ENCODE assay signal across 19 mouse cellular contexts in the genomic region with DNA sequence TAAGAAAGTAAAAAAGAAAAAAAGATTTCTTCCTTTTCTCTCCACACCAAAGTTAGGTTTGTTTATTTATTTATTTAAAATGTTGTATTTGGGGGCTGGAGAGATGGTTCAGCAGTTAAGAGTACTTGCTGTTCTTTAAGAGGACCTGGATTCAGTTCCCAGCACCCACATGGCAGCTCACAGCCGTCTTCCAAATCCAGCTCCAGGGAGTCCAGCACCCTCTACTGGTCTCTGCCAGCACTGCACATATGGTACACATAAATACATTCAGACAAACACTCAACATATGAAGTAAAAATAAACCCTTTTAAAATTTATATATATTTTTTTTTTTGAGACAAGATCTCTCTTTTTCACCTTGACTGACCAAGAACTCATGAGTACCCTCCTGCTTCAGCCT. TPM values are rescaled to one million over a fixed set of nuclear protein-coding genes. Genes with fewer than 3 reads are reported as not detected.
DNase-seq lines count a peak whose midpoint lies in the region; TF ChIP-seq lines count a peak whose summit lies in the region.
"Had no signal": no experiment of that assay in that cellular context is flagged by ENCODE, and none has a peak within 500 bp of the region (broad histone marks: within the 10 kb centered on the region; RNA-seq: fewer than 3 reads in every experiment).

No protein-coding gene starts in this region.

- peak; percentile 23; the same call in 1 of the 2 replicates for TF ChIP-seq CTCF in kidney, adult 2 months (conservative IDR thresholded peaks at IDR 0.05; ENCODE audit: insufficient read depth, insufficient read length, low read depth, low read length)
- TF ChIP-seq CTCF in testis, adult 2 months (IDR thresholded peaks at IDR 0.05; ENCODE audit: control insufficient read depth, insufficient read depth, insufficient replicate concordance, low read depth, low read length) = peak; percentile 43; the same call in 1 of the 2 replicates
- peak; percentile 35; the same call in 1 of the 2 replicates for TF ChIP-seq CTCF in small intestine, adult 2 months (IDR thresholded peaks at IDR 0.05; ENCODE audit: extremely low read depth, insufficient read length, insufficient replicate concordance, low read depth, low read length)

- WGBS in kidney, adult 2 months = 100% methylated on average over 1 of the region's 1 CpGs
- 93% methylated on average over 1 of the region's 1 CpGs for whole genome bisulfite sequencing in small intestine, adult 2 months

- no peak overlapping the region for H3K27ac ChIP-seq in kidney, adult 2 months (ENCODE audit: insufficient read depth, low read depth, low read length)
- H3K27ac ChIP-seq in testis, adult 2 months (ENCODE audit: control insufficient read depth, insufficient read depth, low read depth, low read length) = no peak overlapping the region
- H3K27ac ChIP-seq in small intestine, adult 2 months (ENCODE audit: insufficient read depth, low read depth, low read length) = no peak overlapping the region
- H3K27ac ChIP-seq: limb, embryonic 13.5 days; neural tube, embryonic 13.5 days had no signal

- H3K27me3 ChIP-seq in kidney, adult 2 months (replicated peaks; ENCODE audit: control insufficient read depth, insufficient read depth, low read length) = no peaks in the 10 kb centered on the region
- no peaks in the 10 kb centered on the region for H3K27me3 ChIP-seq in testis, adult 2 months (ENCODE audit: control insufficient read depth, insufficient read depth, low read length)
- H3K27me3 ChIP-seq in small intestine, adult 2 months (ENCODE audit: control insufficient read depth, insufficient read depth, low read length) = no peaks in the 10 kb centered on the region
- H3K27me3 ChIP-seq: limb, embryonic 13.5 days; megakaryocyte, embryonic 14.5 days; neural tube, embryonic 13.5 days had no signal

- no peak for DNase-seq in kidney, adult 2 months
- DNase-seq in kidney, adult 11 months = no peak
- no peak for DNase-seq in testis, postnatal 10 days (ENCODE audit: low spot score)
- peak; percentile 38 for DNase-seq in NIH3T3 (ENCODE audit: low read depth)
- DNase-seq in left cerebral cortex, adult 18-20 months (ENCODE audit: low spot score in 2 of 2) = no peak
- DNase-seq in adrenal gland, adult (ENCODE audit: inconsistent age in 2 of 2, low spot score in 1 of 2) = no peak
- DNase-seq: adrenal gland, postnatal 36 days; cerebellum, postnatal 36 days; forebrain, postnatal 0 days; kidney, postnatal 25 days; layer of hippocampus, postnatal 36 days; lung, adult 2 months; right cerebral cortex, postnatal 25 days; thymus, postnatal 14 days had no signal

- TF ChIP-seq POLR2A in kidney, adult 2 months (IDR thresholded peaks at IDR 0.05; ENCODE audit: low read depth, low read length) = no peak
- TF ChIP-seq POLR2A in testis, adult 2 months (IDR thresholded peaks at IDR 0.05; ENCODE audit: control insufficient read depth, low read depth, low read length) = no peak
- TF ChIP-seq POLR2A in small intestine, adult 2 months (IDR thresholded peaks at IDR 0.05; ENCODE audit: low read depth, low read length) = no peak

- no peaks in the 10 kb centered on the region for H3K4me1 ChIP-seq in kidney, adult 2 months (ENCODE audit: control insufficient read depth, insufficient read depth, low read length)
- no peaks in the 10 kb centered on the region for H3K4me1 ChIP-seq in testis, adult 2 months (ENCODE audit: control insufficient read depth, insufficient read depth, low read length)
- no peaks in the 10 kb centered on the region for H3K4me1 ChIP-seq in small intestine, adult 2 months (ENCODE audit: control insufficient read depth, insufficient read depth, insufficient read length, low read length)
- H3K4me1 ChIP-seq: limb, embryonic 13.5 days; neural tube, embryonic 13.5 days had no signal

- peaks cover 2% of the 10 kb centered on the region for H3K36me3 ChIP-seq in kidney, adult 2 months (ENCODE audit: control insufficient read depth, insufficient read depth, low read length)
- no peaks in the 10 kb centered on the region; the same call in 1 of the 2 replicates for H3K36me3 ChIP-seq in testis, adult 2 months (ENCODE audit: control insufficient read depth, insufficient read depth, low read length)
- peaks cover 12% of the 10 kb centered on the region for H3K36me3 ChIP-seq in small intestine, adult 2 months (ENCODE audit: control insufficient read depth, insufficient read depth, low read length)

- H3K4me3 ChIP-seq in kidney, adult 2 months (ENCODE audit: insufficient read depth, low read depth, low read length) = no peak overlapping the region
- no peak overlapping the region for H3K4me3 ChIP-seq in testis, adult 2 months (ENCODE audit: control insufficient read depth, low read depth, low read length)
- no peak overlapping the region for H3K4me3 ChIP-seq in small intestine, adult 2 months (ENCODE audit: low read depth, low read length)
- H3K4me3 ChIP-seq: limb, embryonic 13.5 days; megakaryocyte, embryonic 14.5 days; neural tube, embryonic 13.5 days had no signal

RNA-seq across cellular contexts. Expression of gene Cep19, which starts 6.1 kb away (rescaled TPM):
- 17.2 and 18.9 TPM in 2 replicates for polyA plus RNA-seq in kidney, adult 2 months (2012; rRNA removed)
- 33.5 and 33.9 TPM in 2 replicates for polyA plus RNA-seq in testis, adult 2 months (2012; rRNA removed)
- 5.6 and 10.2 TPM in 2 replicates for polyA plus RNA-seq in small intestine, adult 2 months (2012; rRNA removed)
- total RNA-seq in left cerebral cortex, adult 18-20 months (2021) = 10 to 100 TPM; 66.8 to 67.1 TPM

RNA-seq across cellular contexts. Expression of gene Pigx, which starts 6.2 kb away (rescaled TPM):
- polyA plus RNA-seq in kidney, adult 2 months (2012; rRNA removed) = 29.0 and 33.2 TPM in 2 replicates
- polyA plus RNA-seq in testis, adult 2 months (2012; rRNA removed) = 7.6 and 8.5 TPM in 2 replicates
- 14.6 and 32.5 TPM in 2 replicates for polyA plus RNA-seq in small intestine, adult 2 months (2012; rRNA removed)
- 10 to 100 TPM; 25.5 to 25.8 TPM for total RNA-seq in left cerebral cortex, adult 18-20 months (2021)

RNA-seq across cellular contexts. Expression of gene Pak2, which starts 26.6 kb away (rescaled TPM):
- 15.7 and 18.3 TPM in 2 replicates for polyA plus RNA-seq in kidney, adult 2 months (2012; rRNA removed)
- polyA plus RNA-seq in testis, adult 2 months (2012; rRNA removed) = 6.9 and 7.3 TPM in 2 replicates
- 7.4 and 16.1 TPM in 2 replicates for polyA plus RNA-seq in small intestine, adult 2 months (2012; rRNA removed)
- 10 to 100 TPM; 25.1 to 27.2 TPM for total RNA-seq in left cerebral cortex, adult 18-20 months (2021)

RNA-seq across cellular contexts. Expression of gene Nrros, which starts 59.7 kb away (rescaled TPM):
- polyA plus RNA-seq in kidney, adult 2 months (2012; rRNA removed) = 7.9 and 11.6 TPM in 2 replicates
- 4.1 and 4.5 TPM in 2 replicates for polyA plus RNA-seq in testis, adult 2 months (2012; rRNA removed)
- 5.3 and 6.7 TPM in 2 replicates for polyA plus RNA-seq in small intestine, adult 2 months (2012; rRNA removed)
- 1 to 10 TPM; 6.8 to 8.5 TPM for total RNA-seq in left cerebral cortex, adult 18-20 months (2021)
